Mouse (Mus musculus) cortical plate, adult 2 months (tissue): ENCODE data around the gene Elf2. TPM values are rescaled to one million over a fixed set of nuclear protein-coding genes. Genes with fewer than 3 reads are reported as not detected.

Experiments used
- H3K27ac ChIP-seq: fragments of 200-500 bp; 2 replicates; pipeline ENCODE4 v1.5.1; 2012; ENCODE audit warnings: low read length, control low read depth, inconsistent platforms; ENCODE audit not compliant: insufficient read depth
- H3K4me1 ChIP-seq: fragments of 200-500 bp; 2 replicates; pipeline ENCODE4 v1.6.1; 2011; ENCODE audit warnings: low read length; ENCODE audit not compliant: control insufficient read depth, insufficient read depth
- H3K4me3 ChIP-seq: fragments of 200-500 bp; 2 replicates; pipeline ENCODE4 v1.5.1; 2011; ENCODE audit warnings: mild to moderate bottlenecking, low read length, control low read depth; ENCODE audit not compliant: insufficient read depth
- CTCF ChIP-seq: fragments of 200-500 bp; IDR thresholded peaks from 2 replicates; pipeline ENCODE4 v1.5.1; 2011; ENCODE audit warnings: mild to moderate bottlenecking, control low read depth, low read length; ENCODE audit not compliant: insufficient read depth; ENCODE audit errors: extremely low read depth
- POLR2A ChIP-seq: fragments of 200-500 bp; IDR thresholded peaks from 2 replicates; pipeline ENCODE4 v1.6.1; 2011; ENCODE audit warnings: mild to moderate bottlenecking, low read length, control low read depth; ENCODE audit not compliant: insufficient read depth; ENCODE audit errors: extremely low read depth
- polyA plus RNA-seq: library from polyadenylated mRNA; depleted of rRNA; stranded (reverse); fragments of >200 nt; gene quantifications from 2 replicates; pipeline ENCODE4 v1.2.3, GENCODE M21; 2012

Elf2 gene
- polyA plus RNA-seq, 1 experiment: 25.9 TPM

DNA sequence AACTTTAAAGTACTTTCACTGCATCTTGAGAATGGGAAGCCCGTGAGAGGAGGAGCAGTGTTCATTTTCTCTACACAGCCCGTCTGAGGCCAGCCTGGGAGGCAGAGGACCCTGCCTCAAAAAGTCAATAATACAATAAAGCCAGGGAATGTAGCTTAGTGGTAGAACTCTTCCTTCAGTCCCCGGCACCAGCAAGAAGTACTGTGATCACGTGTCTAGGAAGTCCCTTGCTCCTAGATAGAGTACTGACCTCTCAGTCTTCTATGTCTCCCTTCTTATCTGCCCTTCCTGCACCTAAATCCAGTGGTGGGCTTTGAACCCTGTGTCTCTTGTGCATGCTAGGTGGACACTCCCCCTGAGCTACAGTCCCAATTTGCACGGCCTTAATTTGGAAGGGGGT, 109.6 kb downstream of the Elf2 start:
- TF ChIP-seq POLR2A (no peak), CTCF (no peak)
- Histone ChIP-seq H3K4me1 (peaks cover 5% of the 10 kb centered on the region; the same call in 1 of the 2 replicates), H3K27ac (no peak overlapping the region), H3K4me3 (no peak overlapping the region)

DNA sequence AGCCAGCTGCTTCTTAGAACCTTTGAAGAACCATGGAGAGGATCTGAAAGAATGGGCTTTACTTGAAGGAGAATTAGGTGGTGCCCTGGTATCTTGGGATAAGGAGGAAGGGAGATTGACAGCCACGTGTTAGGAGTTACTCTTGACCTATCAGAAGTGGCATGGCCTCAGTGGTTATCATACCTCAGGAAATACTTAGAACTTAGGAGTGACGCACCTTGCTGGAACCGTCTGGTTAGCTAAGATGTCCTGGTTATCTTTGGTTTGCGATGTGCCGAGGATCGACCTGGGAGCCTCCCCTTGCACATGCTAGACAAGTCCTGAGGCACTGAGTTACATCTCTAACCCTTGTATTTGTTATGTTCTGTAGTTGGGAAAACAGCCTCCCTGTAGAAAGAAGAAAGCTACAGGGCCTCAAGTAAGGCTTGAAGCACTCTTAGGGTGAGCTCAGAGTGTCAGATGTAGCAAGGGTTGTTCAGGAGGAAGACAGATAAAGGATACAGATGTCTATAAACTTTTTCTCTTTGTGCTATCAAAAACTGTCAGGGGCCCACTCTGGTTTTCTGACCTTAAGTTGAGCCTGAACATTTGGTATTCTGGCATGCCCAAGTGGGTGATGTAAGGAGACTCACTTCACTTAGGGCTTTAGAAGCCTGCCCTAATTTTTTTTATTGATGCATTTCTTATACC, 110.2 kb downstream of the Elf2 start:
- TF ChIP-seq CTCF: no peak
- TF ChIP-seq POLR2A: no peak
- H3K4me3 ChIP-seq: no peak overlapping the region
- H3K4me1 ChIP-seq: peaks cover 5% of the 10 kb centered on the region; the same call in 1 of the 2 replicates
- no peak overlapping the region for H3K27ac ChIP-seq

DNA sequence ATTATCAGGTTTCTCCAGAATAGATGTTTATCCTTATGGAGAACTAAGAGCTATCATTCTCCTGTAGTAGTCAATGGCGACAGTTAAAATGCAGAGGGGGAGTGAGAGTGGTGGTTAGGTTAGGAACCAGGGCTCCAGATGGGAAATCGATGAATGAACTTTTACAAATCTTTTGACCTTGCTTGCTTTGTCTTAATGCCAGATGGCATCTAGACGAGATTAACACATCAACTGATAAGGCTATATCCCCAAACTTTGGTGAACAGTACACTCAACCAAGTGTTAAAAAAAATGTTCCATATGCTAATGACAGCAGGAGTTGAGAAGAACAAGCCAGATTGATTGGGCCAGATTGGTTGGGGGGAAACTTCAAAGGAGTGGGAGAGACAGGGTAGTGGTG, 111.2 kb downstream of the Elf2 start:
- Histone ChIP-seq H3K4me3 (no peak overlapping the region), H3K4me1 (peaks cover 5% of the 10 kb centered on the region; the same call in 1 of the 2 replicates), H3K27ac (no peak overlapping the region)
- TF ChIP-seq CTCF: no peak

DNA sequence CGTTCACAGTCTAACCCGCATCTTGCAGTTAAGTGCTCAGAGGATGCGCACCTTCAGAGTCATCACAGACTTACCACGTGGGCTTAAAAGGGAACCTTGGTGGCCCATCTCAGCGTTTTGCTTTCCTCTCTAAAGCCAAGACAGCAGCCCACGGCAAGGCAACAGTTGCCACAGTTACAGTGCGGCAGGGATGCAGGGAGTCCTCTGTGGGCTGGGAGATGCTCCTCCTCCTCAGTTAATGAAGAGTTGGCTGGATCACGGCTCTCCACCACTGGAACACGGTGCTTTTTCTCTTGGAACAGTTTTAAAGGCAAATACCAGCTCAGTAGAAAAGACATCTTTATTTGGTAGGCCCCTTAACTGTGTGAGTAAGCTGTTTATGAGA, 111.7 kb downstream of the Elf2 start:
- Histone ChIP-seq H3K4me1 (peaks cover 5% of the 10 kb centered on the region; the same call in 1 of the 2 replicates), H3K27ac (no peak overlapping the region), H3K4me3 (no peak overlapping the region)
- no peak for TF ChIP-seq POLR2A
- TF ChIP-seq CTCF: no peak

DNA sequence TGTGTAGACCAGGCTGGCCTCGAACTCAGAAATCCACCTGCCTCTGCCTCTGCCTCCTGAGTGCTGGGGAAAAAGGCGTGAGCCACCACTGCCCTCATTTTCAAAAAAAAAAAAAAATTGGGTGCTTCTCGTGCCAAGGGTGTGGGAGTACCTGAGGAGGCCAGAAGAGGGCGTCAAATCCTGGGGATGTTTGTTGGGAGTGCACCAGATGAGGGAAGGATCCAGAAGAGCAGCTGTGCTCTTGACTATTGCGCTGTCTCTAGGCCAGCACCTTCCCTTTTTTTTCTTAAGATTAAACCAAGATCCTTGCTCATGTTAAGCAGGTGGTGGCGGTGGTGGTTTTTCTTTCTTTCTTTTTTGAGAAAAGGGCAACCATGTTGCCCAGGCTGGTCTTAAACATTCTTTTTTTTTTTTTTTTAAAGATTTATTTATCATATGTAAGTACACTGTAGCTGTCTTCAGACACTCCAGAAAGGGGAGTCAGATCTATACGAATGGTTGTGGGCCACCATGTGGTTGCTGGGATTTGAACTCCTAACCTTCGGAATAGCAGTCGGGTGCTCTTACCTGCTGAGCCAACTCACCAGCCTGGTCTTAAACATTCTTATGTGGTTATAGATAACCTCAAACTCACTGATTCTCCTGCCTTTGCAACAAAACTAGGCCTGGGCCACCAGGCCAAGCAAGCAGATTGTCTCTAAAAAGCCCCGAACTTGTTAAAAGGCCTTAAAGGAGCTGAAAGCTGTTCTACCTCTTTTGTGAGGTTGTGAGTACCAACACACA, 112.2 kb downstream of the Elf2 start:
- H3K27ac ChIP-seq: no peak overlapping the region
- peaks cover 5% of the 10 kb centered on the region; the same call in 1 of the 2 replicates for H3K4me1 ChIP-seq
- peak; percentile 24 for TF ChIP-seq CTCF
- TF ChIP-seq POLR2A: no peak
- no peak overlapping the region for H3K4me3 ChIP-seq

DNA sequence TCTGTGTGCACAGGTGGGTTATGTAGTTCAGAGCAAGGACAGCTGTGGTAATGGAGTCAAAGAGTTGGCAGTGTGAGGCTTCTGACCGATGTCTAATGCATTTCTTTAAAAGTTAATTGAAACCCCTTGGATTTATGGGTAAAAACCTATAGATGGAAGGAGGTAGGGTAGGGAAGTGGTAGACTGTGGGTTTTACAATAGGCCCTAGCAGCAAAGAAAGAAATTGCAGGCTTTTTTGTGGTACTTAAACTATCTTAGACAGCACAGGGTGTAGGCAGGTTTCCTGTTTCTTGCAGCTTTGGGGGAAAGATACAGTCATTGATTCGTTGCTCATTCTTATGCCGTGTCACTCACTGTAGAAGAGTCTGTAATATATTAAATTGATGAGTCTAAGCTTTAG, 113.9 kb downstream of the Elf2 start:
- H3K4me3 ChIP-seq: no peak overlapping the region
- no peak overlapping the region for H3K27ac ChIP-seq
- H3K4me1 ChIP-seq: peaks cover 5% of the 10 kb centered on the region; the same call in 1 of the 2 replicates
- TF ChIP-seq POLR2A (no peak), CTCF (no peak)

DNA sequence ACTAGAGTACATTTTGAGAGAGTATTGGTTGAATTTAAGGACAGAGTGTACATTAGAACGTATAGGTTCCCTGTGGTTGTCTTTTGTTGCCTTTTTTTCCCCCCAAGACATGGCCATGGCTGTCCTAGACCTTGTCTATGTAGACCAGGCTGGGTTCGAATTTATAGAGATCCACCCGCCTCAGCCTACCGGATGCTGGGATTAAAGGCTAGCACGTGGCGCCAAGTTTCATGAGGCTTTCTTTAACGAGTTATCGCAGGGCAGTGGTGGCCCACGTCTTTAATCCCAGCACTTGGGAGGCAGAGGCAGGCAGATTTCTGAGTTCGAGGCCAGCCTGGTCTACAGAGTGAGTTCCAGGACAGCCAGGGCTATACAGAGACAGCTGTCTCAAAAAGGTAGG, 114.5 kb downstream of the Elf2 start:
- H3K4me1 ChIP-seq: peaks cover 5% of the 10 kb centered on the region; the same call in 1 of the 2 replicates
- H3K27ac ChIP-seq: no peak overlapping the region
- peak overlapping the region; percentile 48; the same call in 1 of the 2 replicates for H3K4me3 ChIP-seq
- no peak for TF ChIP-seq POLR2A
- TF ChIP-seq CTCF: no peak

DNA sequence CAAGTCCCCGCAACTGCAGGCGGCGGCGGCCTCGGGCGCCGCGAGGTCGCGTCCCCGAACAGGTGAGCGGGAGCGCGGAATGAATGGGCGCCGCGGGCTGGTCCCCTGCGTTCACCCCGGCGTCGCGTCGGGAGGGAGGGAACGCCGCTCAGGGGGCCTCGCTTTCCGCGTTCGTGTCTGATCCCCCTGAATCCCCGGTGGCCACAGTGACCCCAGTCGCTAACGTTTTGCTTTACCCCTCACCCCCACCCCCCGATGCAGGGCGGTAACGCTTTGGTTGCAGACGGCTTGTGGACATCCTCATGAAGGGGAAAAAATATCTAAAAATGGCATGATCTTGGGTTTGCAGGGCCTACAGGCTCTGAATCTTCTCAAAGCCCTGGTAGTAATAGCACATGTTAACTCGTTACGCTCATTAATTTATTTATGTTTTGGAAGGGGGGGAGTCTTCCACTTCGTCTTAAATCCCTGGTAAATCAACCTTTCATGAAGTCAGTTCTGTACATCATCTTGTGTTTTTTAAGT, 115.2 kb downstream of the Elf2 start:
- Histone ChIP-seq H3K4me3 (peak overlapping the region; percentile 48), H3K4me1 (peaks cover 5% of the 10 kb centered on the region; the same call in 1 of the 2 replicates), H3K27ac (peak overlapping the region; percentile 78)
- no peak for TF ChIP-seq CTCF

DNA sequence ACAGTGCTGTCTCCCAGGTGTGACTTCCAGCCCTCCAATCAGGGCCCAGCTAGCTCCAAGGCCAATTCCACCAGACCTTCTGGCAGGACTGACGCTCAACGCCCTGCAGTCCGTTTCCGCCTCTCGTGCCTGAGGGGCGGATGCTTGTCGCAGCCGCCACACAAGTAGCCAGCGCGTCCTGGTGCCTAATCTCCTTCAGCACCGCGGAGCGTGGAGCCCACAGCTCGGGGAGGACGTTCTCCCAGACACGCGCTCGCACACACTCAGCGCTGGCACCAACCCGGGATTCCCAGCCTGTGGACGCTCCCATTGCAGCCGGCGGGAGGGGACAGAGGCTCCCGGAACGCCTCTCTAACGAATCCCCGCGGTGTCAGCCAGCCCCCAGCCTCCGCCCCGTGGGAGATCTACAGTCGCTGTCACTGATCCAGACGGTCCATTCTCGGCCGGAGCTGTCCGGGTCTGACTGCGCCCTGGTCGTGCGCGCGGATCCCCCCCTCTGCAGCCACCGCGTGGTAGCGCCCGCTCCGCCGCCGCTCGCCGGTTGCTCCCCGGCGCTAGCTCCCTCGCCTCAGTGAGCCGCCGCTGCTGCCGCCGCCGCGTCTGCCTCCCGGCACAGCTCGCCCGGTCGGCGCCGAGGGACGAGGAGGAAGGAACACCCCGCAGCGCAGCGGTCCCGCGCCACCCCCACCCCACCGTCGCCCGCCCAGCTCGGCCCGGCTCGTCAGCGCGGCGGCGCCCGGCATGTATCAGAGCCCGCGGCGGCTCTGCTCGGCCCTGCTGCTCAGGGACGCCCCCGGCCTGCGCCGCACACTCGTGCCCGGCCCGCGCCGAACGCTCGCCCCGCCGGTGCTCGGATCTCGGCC, 115.9 kb downstream of the Elf2 start, which contains the start of gene Noct:
TSS of gene Noct (plus strand) at position 85 of the 863 bp plus-strand sequence.
- peaks cover 3% of the 10 kb centered on the region; the same call in 1 of the 2 replicates for H3K4me1 ChIP-seq
- TF ChIP-seq CTCF (no peak), POLR2A (peak; percentile 90)
- H3K4me3 ChIP-seq: peak within 1 kb of the TSS; percentile 48
- peak within 1 kb of the TSS; percentile 99 for H3K27ac ChIP-seq
